Mouse (Mus musculus): Measurements from ENCODE around the gene Pdzd2. TPM values are rescaled to one million over a fixed set of nuclear protein-coding genes. Genes with fewer than 3 reads are reported as not detected.

The Pdzd2 gene
- polyA plus RNA-seq, 1 experiment from 2014 or later: 32.8 TPM

DNA sequence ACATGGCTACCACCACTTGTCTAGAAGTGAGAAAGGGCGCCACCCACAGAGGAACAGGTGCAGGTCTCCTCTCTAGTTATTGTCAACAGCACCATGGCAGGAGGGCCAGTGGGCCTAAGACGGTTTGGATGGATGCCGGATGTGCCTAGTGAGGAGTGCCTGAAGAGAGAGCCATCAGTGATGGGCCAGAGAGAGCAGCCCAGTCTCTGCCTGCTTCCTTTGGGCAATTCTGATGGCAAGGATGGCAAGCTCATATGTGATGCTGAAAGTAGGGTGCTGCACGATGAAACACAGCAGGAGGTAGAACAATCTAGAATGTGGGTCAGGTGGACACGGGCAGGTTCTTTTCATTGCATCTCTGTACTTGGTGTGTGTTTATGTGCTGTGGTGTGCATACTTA, 117.0 kb downstream of the Pdzd2 start:
- Histone ChIP-seq H3K27ac (ENCODE audit: low read length) (no peak overlapping the region), H3K4me3 (ENCODE audit: low read depth, low read length) (no peak overlapping the region), H3K9me3 (ENCODE audit: control insufficient read depth, low read depth, low read length) (no peaks in the 10 kb centered on the region), H3K4me1 (ENCODE audit: control insufficient read depth, insufficient read depth, low read length) (0 out of 2 replicates have a peak, but pooled peaks cover 6% of the 10 kb centered on the region), H3K9ac (replicated peaks; ENCODE audit: low read depth, low read length) (no peak overlapping the region), H3K36me3 (ENCODE audit: control insufficient read depth, insufficient read depth, low read length) (no peaks in the 10 kb centered on the region), H3K27me3 (ENCODE audit: control insufficient read depth, insufficient read depth, low read length) (no peaks in the 10 kb centered on the region), H3K4me2 (replicated peaks; ENCODE audit: low read depth, low read length) (no peak overlapping the region)
- ATAC-seq (ENCODE audit: insufficient number of reproducible peaks, insufficient read depth, low FRiP score, low read depth): no peak
- 89% methylated on average over 5 of the region's 5 CpGs for WGBS

DNA sequence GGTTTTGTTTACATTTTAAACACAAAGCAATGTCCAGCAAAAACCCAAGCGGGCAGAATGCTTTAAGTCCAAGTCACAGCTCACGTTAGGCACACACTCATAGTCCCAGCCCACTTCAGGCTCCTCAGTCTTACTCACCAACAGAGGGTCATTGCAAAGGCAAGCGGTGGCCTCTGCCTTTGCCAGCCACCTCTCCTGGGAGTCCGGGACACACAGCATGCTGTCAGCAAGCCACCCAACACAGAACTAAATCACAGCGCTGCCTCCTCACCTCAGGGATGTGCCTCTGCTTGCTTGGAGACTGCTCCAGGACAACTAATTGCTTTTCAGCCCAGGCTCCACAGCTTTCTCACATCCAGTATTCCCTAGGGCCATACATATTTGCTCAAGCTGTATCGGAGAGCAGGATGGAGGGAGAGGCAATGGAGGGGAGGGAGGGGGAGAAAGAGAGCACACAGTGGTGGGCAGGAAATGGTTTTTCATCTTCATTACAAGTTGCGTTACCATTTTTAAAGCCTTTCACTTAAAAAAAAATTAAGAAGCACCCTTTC, 117.6 kb downstream of the Pdzd2 start:
- Histone ChIP-seq H3K4me2 (replicated peaks; ENCODE audit: low read depth, low read length) (no peak overlapping the region), H3K27me3 (ENCODE audit: control insufficient read depth, insufficient read depth, low read length) (no peaks in the 10 kb centered on the region), H3K9ac (replicated peaks; ENCODE audit: low read depth, low read length) (no peak overlapping the region), H3K4me3 (ENCODE audit: low read depth, low read length) (no peak overlapping the region), H3K4me1 (ENCODE audit: control insufficient read depth, insufficient read depth, low read length) (0 out of 2 replicates have a peak, but pooled peaks cover 6% of the 10 kb centered on the region), H3K9me3 (ENCODE audit: control insufficient read depth, low read depth, low read length) (no peaks in the 10 kb centered on the region), H3K27ac (ENCODE audit: low read length) (no peak overlapping the region), H3K36me3 (ENCODE audit: control insufficient read depth, insufficient read depth, low read length) (no peaks in the 10 kb centered on the region)
- WGBS: 46% methylated on average over 7 of the region's 7 CpGs
- ATAC-seq (ENCODE audit: insufficient number of reproducible peaks, insufficient read depth, low FRiP score, low read depth): no peak

DNA sequence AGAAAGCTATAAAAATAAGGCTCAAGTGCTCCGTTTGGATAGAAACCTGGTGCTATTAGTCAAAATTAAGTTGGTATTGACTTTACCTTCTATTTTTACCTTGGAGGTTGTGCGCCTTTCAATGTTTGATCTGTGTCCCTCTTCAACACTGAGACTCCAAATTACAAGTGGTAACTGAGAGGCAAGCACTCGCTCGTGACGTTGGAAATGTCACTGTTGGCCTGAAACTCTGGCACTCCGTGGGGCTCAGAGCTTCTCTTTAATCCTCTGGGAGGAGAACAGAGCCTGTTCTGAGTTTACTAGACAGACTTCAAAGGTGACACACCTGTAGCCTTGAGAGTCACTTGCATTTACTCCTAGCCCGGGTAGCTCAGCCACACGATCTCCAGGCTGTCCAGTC, 120.5 kb downstream of the Pdzd2 start:
- no peak overlapping the region for H3K4me3 ChIP-seq (ENCODE audit: low read depth, low read length)
- no peak overlapping the region for H3K27ac ChIP-seq (ENCODE audit: low read length)
- H3K27me3 ChIP-seq (ENCODE audit: control insufficient read depth, insufficient read depth, low read length): no peaks in the 10 kb centered on the region
- H3K4me2 ChIP-seq (replicated peaks; ENCODE audit: low read depth, low read length): no peak overlapping the region
- H3K4me1 ChIP-seq (ENCODE audit: control insufficient read depth, insufficient read depth, low read length): 0 out of 2 replicates have a peak, but pooled peaks cover 6% of the 10 kb centered on the region
- no peaks in the 10 kb centered on the region for H3K9me3 ChIP-seq (ENCODE audit: control insufficient read depth, low read depth, low read length)
- H3K36me3 ChIP-seq (ENCODE audit: control insufficient read depth, insufficient read depth, low read length): no peaks in the 10 kb centered on the region
- no peak overlapping the region for H3K9ac ChIP-seq (replicated peaks; ENCODE audit: low read depth, low read length)
- ATAC-seq (ENCODE audit: insufficient number of reproducible peaks, insufficient read depth, low FRiP score, low read depth): no peak
- 80% methylated on average over 8 of the region's 8 CpGs for WGBS

DNA sequence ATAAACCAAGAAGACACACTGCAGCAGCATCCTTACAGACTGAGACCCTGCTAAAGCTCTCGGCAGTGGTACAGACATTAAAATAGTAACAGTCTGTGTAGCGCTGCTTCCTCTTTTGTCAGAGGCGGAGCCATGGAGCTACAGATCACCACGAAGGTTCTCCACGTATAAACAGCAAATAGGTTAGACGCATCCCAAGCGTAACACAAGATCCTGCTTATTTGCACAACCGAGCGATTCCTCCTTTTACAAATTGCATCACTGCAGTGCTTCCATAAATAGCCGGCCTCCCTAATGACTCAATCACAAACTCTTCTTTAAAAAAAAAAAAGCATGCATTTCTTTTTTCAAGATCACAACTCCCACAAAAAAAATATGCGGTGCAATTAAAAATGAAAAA, 122.1 kb downstream of the Pdzd2 start:
- no peak overlapping the region for H3K4me2 ChIP-seq (replicated peaks; ENCODE audit: low read depth, low read length)
- no peak overlapping the region for H3K9ac ChIP-seq (replicated peaks; ENCODE audit: low read depth, low read length)
- 0 out of 2 replicates have a peak, but pooled peaks cover 6% of the 10 kb centered on the region for H3K4me1 ChIP-seq (ENCODE audit: control insufficient read depth, insufficient read depth, low read length)
- H3K36me3 ChIP-seq (ENCODE audit: control insufficient read depth, insufficient read depth, low read length): no peaks in the 10 kb centered on the region
- H3K27me3 ChIP-seq (ENCODE audit: control insufficient read depth, insufficient read depth, low read length): no peaks in the 10 kb centered on the region
- no peak overlapping the region for H3K27ac ChIP-seq (ENCODE audit: low read length)
- WGBS: 79% methylated on average over 11 of the region's 11 CpGs
- no peak for ATAC-seq (ENCODE audit: insufficient number of reproducible peaks, insufficient read depth, low FRiP score, low read depth)
- no peaks in the 10 kb centered on the region for H3K9me3 ChIP-seq (ENCODE audit: control insufficient read depth, low read depth, low read length)
- H3K4me3 ChIP-seq (ENCODE audit: low read depth, low read length): no peak overlapping the region

DNA sequence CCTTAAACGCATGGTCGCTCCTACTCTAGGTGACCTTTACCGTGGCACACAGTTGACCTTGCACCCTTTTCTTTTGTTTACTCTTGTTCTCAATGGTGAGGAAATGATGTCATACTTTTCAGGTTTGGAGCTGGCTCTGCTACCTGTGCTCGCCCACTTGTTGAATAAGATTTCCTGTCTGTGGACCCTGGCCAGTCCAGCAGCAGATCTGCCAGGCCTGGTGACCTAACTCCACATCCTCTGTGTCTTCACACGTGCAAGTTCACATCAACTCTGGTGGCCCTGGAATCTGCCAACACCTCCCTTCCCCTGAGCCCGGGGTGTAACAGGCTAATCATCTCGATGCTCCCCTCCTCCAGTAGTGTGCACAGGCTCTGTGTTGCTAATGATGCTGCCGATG, 122.5 kb downstream of the Pdzd2 start:
- WGBS: 56% methylated on average over 8 of the region's 8 CpGs
- ATAC-seq (ENCODE audit: insufficient number of reproducible peaks, insufficient read depth, low FRiP score, low read depth): no peak
- H3K36me3 ChIP-seq (ENCODE audit: control insufficient read depth, insufficient read depth, low read length): no peaks in the 10 kb centered on the region
- H3K27ac ChIP-seq (ENCODE audit: low read length): no peak overlapping the region
- no peaks in the 10 kb centered on the region for H3K9me3 ChIP-seq (ENCODE audit: control insufficient read depth, low read depth, low read length)
- H3K4me1 ChIP-seq (ENCODE audit: control insufficient read depth, insufficient read depth, low read length): 0 out of 2 replicates have a peak, but pooled peaks cover 5% of the 10 kb centered on the region
- H3K4me2 ChIP-seq (replicated peaks; ENCODE audit: low read depth, low read length): no peak overlapping the region
- H3K4me3 ChIP-seq (ENCODE audit: low read depth, low read length): no peak overlapping the region
- H3K27me3 ChIP-seq (ENCODE audit: control insufficient read depth, insufficient read depth, low read length): no peaks in the 10 kb centered on the region
- no peak overlapping the region for H3K9ac ChIP-seq (replicated peaks; ENCODE audit: low read depth, low read length)

DNA sequence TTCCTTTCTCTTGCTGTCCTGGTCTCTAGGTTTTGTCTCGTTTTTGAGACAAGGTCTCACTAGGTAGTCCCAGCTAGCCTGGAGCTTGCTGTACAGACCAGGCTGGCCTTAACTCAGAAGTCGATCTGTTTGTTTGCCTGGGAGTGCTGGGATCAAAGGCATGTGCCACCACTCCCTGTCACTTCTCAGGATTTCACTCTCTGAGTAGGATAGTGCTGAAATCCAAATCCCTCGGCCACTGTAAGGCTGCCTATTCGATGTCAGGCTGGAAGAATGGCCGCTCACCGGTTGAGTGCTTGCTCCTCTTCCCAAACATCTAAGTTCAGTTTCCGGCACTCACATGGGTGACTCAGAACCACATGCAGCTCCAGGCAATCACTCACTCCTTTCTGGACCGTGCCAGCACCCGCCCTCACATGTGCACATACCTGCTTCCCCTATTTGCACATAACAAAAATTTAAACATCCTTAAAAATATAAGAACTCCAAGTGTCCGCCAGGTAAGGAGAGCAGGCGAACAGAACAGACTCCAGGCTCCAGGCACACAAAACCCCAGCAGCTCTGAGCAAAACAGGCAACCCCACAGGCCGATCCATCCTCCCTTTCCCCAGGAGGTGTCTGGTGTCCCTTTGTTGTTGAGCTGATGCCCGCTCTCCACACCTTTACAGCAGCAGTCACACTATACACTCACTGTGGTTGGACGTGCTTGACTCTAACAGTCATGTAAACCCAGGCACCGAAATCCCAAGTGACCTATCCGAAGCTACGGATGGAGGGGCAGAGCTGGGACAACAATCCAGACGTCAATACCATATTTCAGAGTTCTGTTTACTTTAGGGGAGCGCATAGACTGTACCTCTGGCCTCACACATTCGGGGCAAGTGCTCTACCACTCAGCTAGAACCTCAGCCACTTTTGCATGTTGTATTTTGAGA, 124.5 kb downstream of the Pdzd2 start:
- no peak overlapping the region for H3K4me2 ChIP-seq (replicated peaks; ENCODE audit: low read depth, low read length)
- 44% methylated on average over 20 of the region's 20 CpGs for WGBS
- ATAC-seq (ENCODE audit: insufficient number of reproducible peaks, insufficient read depth, low FRiP score, low read depth): no peak
- H3K4me3 ChIP-seq (ENCODE audit: low read depth, low read length): no peak overlapping the region
- no peak overlapping the region for H3K27ac ChIP-seq (ENCODE audit: low read length)
- H3K36me3 ChIP-seq (ENCODE audit: control insufficient read depth, insufficient read depth, low read length): no peaks in the 10 kb centered on the region
- no peaks in the 10 kb centered on the region for H3K4me1 ChIP-seq (ENCODE audit: control insufficient read depth, insufficient read depth, low read length)
- H3K27me3 ChIP-seq (ENCODE audit: control insufficient read depth, insufficient read depth, low read length): no peaks in the 10 kb centered on the region
- no peak overlapping the region for H3K9ac ChIP-seq (replicated peaks; ENCODE audit: low read depth, low read length)
- H3K9me3 ChIP-seq (ENCODE audit: control insufficient read depth, low read depth, low read length): no peaks in the 10 kb centered on the region

DNA sequence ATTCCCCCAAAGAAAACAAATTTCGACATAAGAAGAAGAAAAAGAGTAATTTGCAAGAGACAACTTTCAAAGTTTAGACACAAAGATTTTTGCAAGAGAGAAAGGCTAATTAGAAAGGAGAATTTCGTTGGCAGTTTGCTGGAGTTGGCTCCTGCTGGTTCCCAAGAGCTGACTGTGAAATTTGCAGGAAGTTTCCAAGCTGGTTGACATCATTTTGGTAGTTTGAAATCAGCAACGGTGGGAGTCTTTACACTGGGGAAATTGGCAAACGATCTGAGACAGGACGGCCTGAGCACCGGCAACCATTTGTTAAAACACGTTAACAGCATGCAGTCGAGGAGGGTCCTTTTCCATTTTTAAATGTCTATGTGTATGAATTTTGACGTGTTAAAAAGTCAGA, 125.7 kb downstream of the Pdzd2 start:
- H3K4me1 ChIP-seq (ENCODE audit: control insufficient read depth, insufficient read depth, low read length): no peaks in the 10 kb centered on the region
- H3K4me3 ChIP-seq (ENCODE audit: low read depth, low read length): no peak overlapping the region
- WGBS: 44% methylated on average over 9 of the region's 9 CpGs
- H3K27ac ChIP-seq (ENCODE audit: low read length): no peak overlapping the region
- no peaks in the 10 kb centered on the region for H3K27me3 ChIP-seq (ENCODE audit: control insufficient read depth, insufficient read depth, low read length)
- H3K4me2 ChIP-seq (replicated peaks; ENCODE audit: low read depth, low read length): no peak overlapping the region
- H3K9ac ChIP-seq (replicated peaks; ENCODE audit: low read depth, low read length): no peak overlapping the region
- no peak for ATAC-seq (ENCODE audit: insufficient number of reproducible peaks, insufficient read depth, low FRiP score, low read depth)
- no peaks in the 10 kb centered on the region for H3K36me3 ChIP-seq (ENCODE audit: control insufficient read depth, insufficient read depth, low read length)
- H3K9me3 ChIP-seq (ENCODE audit: control insufficient read depth, low read depth, low read length): no peaks in the 10 kb centered on the region

DNA sequence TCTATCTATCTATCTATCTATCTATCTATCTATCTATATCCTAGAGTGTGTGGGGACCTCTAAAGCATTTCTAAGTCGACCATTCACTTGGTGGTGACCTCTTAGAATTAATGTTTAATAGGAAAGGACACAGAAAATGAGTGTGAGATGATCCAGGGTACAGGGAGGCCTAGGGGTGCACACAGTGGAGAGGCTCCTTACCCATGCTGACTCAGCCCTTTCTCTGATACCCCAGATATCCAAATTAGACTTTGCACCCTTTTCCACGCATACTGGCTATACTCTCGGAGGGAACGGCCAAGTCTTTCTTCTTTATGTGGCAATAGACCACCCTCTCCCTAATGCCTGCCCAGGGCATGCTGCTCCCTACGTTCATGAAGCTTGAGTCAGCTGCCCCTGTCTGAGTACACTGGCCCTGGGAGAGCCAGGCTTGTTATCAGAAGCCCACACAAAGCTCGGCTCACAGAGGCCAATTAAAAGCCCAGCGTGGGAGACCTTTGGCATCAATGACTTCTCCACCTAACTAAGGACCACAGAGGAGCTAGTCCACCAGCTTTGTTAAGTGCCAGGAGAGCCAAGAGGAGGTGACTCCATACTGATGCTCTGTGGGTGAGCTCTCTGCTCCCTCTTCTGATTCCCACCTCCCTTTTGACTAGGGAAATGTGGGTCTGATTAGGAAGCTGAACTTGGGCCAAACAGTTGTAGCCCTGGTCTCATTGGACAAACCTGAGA, 126.6 kb downstream of the Pdzd2 start:
- no peak overlapping the region for H3K9ac ChIP-seq (replicated peaks; ENCODE audit: low read depth, low read length)
- no peaks in the 10 kb centered on the region for H3K36me3 ChIP-seq (ENCODE audit: control insufficient read depth, insufficient read depth, low read length)
- no peak for ATAC-seq (ENCODE audit: insufficient number of reproducible peaks, insufficient read depth, low FRiP score, low read depth)
- no peaks in the 10 kb centered on the region for H3K4me1 ChIP-seq (ENCODE audit: control insufficient read depth, insufficient read depth, low read length)
- 65% methylated on average over 7 of the region's 7 CpGs for WGBS
- no peak overlapping the region for H3K4me2 ChIP-seq (replicated peaks; ENCODE audit: low read depth, low read length)
- H3K4me3 ChIP-seq (ENCODE audit: low read depth, low read length): no peak overlapping the region
- no peak overlapping the region for H3K27ac ChIP-seq (ENCODE audit: low read length)
- H3K9me3 ChIP-seq (ENCODE audit: control insufficient read depth, low read depth, low read length): no peaks in the 10 kb centered on the region
- no peaks in the 10 kb centered on the region for H3K27me3 ChIP-seq (ENCODE audit: control insufficient read depth, insufficient read depth, low read length)
